Mouse (Mus musculus): ENCODE data around the gene Stk26. TPM values are rescaled to one million over a fixed set of nuclear protein-coding genes. Genes with fewer than 3 reads are reported as not detected.

Gene Stk26
- total RNA-seq (2014; rRNA removed), result 0.44 and 1.2 TPM in 2 replicates
- polyA plus RNA-seq (2015; fragmentation: Nextera tagmentation; extraction: Ambion mirVana), result 0.52 and 1.1 TPM in 2 replicates

DNA sequence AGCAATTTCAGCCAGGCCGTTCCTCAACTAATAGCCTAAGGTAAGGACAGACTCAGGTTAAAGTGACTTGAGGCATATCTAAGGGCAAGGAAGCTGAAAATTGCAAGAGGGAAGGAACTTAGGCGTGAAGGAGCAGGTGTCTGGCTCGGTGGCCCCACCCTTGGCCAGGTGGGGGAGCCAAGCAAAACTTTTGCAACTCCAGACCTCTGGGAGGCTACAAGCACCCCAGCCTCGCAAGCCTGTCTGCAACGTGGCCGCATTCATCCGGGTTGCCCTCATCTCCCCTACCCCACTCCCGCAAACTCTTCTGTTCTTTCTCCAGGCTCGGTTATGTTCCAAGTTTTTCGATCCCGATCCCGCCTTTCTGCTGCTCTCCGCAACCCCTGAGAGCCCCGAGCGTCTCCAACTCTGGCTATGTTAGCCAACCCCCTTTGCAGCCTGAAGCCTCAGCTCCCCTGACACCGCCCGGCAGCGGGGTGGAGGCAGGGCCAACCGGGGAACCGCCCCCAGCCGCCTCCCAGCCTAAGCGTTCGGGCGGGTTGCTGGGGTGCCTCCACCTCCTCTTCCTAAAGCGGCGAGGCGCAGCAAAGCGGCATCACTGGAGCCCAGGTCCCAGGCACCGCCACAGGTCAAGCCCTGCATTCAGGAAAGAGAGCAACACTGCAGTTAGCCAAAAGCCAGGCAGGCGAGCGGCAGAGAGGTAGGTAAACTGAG is at the start of gene Stk26:
Stk26 (plus strand) TSS at position 201 of the 714 bp plus-strand sequence.
- ATAC-seq (ENCODE audit: low FRiP score), result 0 out of 2 replicates have a peak, but pooled peaks have one; percentile 38
- no peaks in the 10 kb centered on the region; the same call in 1 of the 2 replicates for H3K27me3 ChIP-seq (ENCODE audit: insufficient read depth, low read length)
- no peaks in the 10 kb centered on the region for H3K9me3 ChIP-seq (ENCODE audit: low read length)
- H3K36me3 ChIP-seq (ENCODE audit: insufficient read depth, low read length), result no peaks in the 10 kb centered on the region
- TF ChIP-seq CTCF (IDR thresholded peaks at IDR 0.05), result no peak
- peak within 1 kb of the TSS; percentile 84 for H3K4me2 ChIP-seq (ENCODE audit: low read depth, low read length, poor library complexity, severe bottlenecking)
- H3K27ac ChIP-seq (ENCODE audit: low read depth, low read length), result no peak within 1 kb of the TSS
- WGBS, result 28% methylated on average over 29 of the region's 31 CpGs
- no peak for DNase-seq (ENCODE audit: low spot score)
- H3K4me3 ChIP-seq (ENCODE audit: low read depth, low read length), result peak within 1 kb of the TSS; percentile 43
- no peak within 1 kb of the TSS for H3K9ac ChIP-seq (replicated peaks; ENCODE audit: low read length, poor library complexity, severe bottlenecking)
- no peaks in the 10 kb centered on the region for H3K4me1 ChIP-seq (ENCODE audit: insufficient read depth, low read length)

DNA sequence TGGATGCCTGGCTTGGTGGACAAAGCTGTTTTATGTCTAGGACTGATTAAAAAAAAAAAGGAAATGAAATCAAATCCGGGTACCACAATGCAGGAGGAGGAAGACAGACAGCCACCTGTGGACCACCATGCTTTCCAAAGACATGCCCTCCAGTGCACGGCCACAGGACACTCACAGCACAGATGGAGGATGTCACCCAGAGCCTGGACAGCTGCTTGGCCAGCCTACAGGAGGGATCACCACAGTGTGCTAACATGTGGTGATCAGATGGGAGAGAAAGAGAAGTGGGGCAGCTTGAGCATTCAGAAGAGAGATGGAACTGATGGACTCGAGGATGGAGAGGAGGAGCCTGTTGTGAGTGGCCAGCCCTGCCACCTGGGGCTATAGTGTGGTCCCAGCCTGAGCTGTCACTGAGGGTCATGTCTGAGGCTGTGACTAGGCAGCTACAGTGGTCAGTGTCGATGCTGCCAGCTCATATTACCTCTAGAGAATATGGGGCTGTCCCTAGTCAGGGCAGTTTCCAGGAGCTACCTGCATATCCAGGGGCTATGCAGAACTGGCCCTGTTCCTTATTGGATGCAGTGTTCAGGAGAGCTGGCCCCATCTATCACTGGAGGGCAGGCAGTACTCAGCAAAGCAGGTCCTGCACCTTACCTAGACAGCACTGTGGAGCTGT is 47.7 kb upstream of the Stk26 start:
- Histone ChIP-seq H3K4me1 (ENCODE audit: insufficient read depth, low read length) (no peaks in the 10 kb centered on the region), H3K9me3 (ENCODE audit: low read length) (no peaks in the 10 kb centered on the region), H3K4me2 (ENCODE audit: low read depth, low read length, poor library complexity, severe bottlenecking) (no peak overlapping the region), H3K27ac (ENCODE audit: low read depth, low read length) (no peak overlapping the region), H3K36me3 (ENCODE audit: insufficient read depth, low read length) (no peaks in the 10 kb centered on the region), H3K4me3 (ENCODE audit: low read depth, low read length) (no peak overlapping the region), H3K9ac (replicated peaks; ENCODE audit: low read length, poor library complexity, severe bottlenecking) (no peak overlapping the region), H3K27me3 (ENCODE audit: insufficient read depth, low read length) (peaks cover 9% of the 10 kb centered on the region; the same call in 1 of the 2 replicates)
- 55% methylated on average over 4 of the region's 4 CpGs for WGBS
- TF ChIP-seq CTCF (IDR thresholded peaks at IDR 0.05), result no peak
- no peak for DNase-seq (ENCODE audit: low spot score)
- ATAC-seq (ENCODE audit: low FRiP score), result no peak

DNA sequence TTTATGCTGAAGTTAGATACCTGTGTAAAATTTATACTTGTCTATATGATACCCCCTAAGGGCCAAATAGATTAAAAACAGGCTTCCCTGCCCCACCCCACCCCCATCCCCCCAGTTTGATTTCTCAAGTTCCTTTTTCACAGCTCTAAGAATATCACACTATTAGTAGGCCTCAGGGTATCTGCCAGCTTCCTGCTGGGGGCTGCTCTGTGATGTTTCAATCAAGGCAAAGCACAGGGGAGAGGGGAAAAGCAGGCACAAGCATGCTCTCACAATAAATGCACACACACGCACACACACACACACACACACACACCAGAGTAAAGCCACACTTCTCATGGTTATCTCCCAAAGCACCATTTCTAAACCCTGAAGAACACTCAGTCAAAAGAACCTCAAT is 43.0 kb upstream of the Stk26 start:
- H3K9ac ChIP-seq (replicated peaks; ENCODE audit: low read length, poor library complexity, severe bottlenecking), result no peak overlapping the region
- TF ChIP-seq CTCF (IDR thresholded peaks at IDR 0.05), result no peak
- DNase-seq (ENCODE audit: low spot score), result peak; percentile 5
- no peaks in the 10 kb centered on the region for H3K9me3 ChIP-seq (ENCODE audit: low read length)
- H3K4me1 ChIP-seq (ENCODE audit: insufficient read depth, low read length), result no peaks in the 10 kb centered on the region
- ATAC-seq (ENCODE audit: low FRiP score), result no peak; the same call in 1 of the 2 replicates
- H3K4me2 ChIP-seq (ENCODE audit: low read depth, low read length, poor library complexity, severe bottlenecking), result no peak overlapping the region
- no peak overlapping the region for H3K4me3 ChIP-seq (ENCODE audit: low read depth, low read length)
- H3K27ac ChIP-seq (ENCODE audit: low read depth, low read length), result no peak overlapping the region
- H3K27me3 ChIP-seq (ENCODE audit: insufficient read depth, low read length), result peaks cover 12% of the 10 kb centered on the region
- WGBS, result 44% methylated on average over 1 of the region's 1 CpGs
- no peaks in the 10 kb centered on the region for H3K36me3 ChIP-seq (ENCODE audit: insufficient read depth, low read length)

DNA sequence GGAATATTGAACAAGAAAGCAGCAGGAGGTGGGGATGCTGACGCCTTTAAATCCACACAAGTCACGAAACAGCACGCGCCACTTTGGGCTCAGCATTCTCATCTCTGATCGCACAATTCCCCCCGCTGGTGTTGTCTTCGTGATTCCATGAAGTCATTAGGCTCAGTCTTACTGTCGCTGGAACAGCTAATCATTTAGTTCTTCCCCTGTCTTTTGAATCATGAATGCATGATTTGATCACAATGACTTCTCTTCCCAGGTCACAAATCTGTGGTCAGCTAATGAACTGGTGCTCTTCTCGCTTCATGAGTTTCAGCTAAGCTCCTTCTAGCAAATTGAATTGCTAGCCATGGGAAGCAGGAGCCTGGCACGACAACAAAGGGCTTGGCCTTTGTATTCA is 42.3 kb upstream of the Stk26 start:
- no peak overlapping the region for H3K9ac ChIP-seq (replicated peaks; ENCODE audit: low read length, poor library complexity, severe bottlenecking)
- no peak for ATAC-seq (ENCODE audit: low FRiP score)
- H3K9me3 ChIP-seq (ENCODE audit: low read length), result no peaks in the 10 kb centered on the region
- no peak overlapping the region for H3K27ac ChIP-seq (ENCODE audit: low read depth, low read length)
- H3K4me2 ChIP-seq (ENCODE audit: low read depth, low read length, poor library complexity, severe bottlenecking), result no peak overlapping the region
- H3K27me3 ChIP-seq (ENCODE audit: insufficient read depth, low read length), result peaks cover 11% of the 10 kb centered on the region
- TF ChIP-seq CTCF (IDR thresholded peaks at IDR 0.05), result no peak
- H3K4me3 ChIP-seq (ENCODE audit: low read depth, low read length), result no peak overlapping the region
- no peaks in the 10 kb centered on the region for H3K36me3 ChIP-seq (ENCODE audit: insufficient read depth, low read length)
- no peaks in the 10 kb centered on the region for H3K4me1 ChIP-seq (ENCODE audit: insufficient read depth, low read length)
- DNase-seq (ENCODE audit: low spot score), result peak; percentile 25
- WGBS, result 43% methylated on average over 10 of the region's 10 CpGs

DNA sequence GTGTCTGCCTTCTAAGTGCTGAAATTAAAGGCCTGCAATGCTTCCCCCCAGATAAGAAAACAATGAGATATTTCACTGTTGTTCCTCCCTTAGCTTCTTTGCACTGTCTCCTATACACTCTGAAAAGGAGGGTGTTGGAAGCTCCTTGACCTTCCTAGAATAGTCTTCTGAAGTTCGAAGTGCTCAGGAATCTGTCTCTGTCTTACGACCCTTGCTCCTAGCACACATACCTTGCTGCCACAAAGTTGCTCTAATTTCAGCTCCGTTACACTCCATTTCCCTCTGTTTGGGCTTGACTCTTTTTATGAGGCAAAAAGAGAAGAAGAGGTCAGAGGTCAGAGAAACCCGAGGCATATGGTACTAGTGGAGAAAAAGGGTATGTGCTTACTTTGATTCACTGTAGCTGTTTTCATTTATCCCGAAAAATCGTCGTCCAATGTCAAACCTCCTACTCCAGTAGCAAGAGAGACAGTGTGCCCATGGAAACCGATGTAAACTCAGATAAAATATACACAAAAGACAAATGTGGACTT is 41.1 kb upstream of the Stk26 start:
- no peak for TF ChIP-seq CTCF (IDR thresholded peaks at IDR 0.05)
- Histone ChIP-seq H3K27me3 (ENCODE audit: insufficient read depth, low read length) (peaks cover 3% of the 10 kb centered on the region; the same call in 1 of the 2 replicates), H3K27ac (ENCODE audit: low read depth, low read length) (no peak overlapping the region), H3K4me2 (ENCODE audit: low read depth, low read length, poor library complexity, severe bottlenecking) (no peak overlapping the region), H3K9me3 (ENCODE audit: low read length) (no peaks in the 10 kb centered on the region), H3K4me1 (ENCODE audit: insufficient read depth, low read length) (no peaks in the 10 kb centered on the region), H3K36me3 (ENCODE audit: insufficient read depth, low read length) (no peaks in the 10 kb centered on the region), H3K4me3 (ENCODE audit: low read depth, low read length) (no peak overlapping the region), H3K9ac (replicated peaks; ENCODE audit: low read length, poor library complexity, severe bottlenecking) (no peak overlapping the region)
- DNase-seq (ENCODE audit: low spot score) (no peak), ATAC-seq (ENCODE audit: low FRiP score) (no peak)
- WGBS, result 60% methylated on average over 8 of the region's 8 CpGs

DNA sequence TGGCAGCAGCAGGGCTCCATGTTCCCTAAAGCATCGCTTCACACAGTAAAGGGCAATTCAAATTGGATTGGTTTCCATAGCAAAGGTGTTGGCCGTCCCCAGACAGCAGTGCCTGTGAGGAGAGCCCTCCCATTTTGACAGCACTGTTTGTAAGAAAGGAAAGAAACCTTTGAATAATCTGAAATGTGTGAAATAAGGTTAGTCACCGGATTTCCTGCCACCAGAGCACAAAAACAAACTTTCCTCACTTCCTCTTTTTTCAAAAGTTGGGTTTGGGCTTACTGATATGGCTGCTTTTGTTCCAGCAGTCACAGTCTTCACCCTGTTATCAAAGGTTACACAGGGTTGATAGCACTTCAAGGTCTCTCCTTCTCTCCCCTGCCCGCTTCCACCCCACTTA is 35.2 kb upstream of the Stk26 start:
- peaks cover 3% of the 10 kb centered on the region; the same call in 1 of the 2 replicates for H3K27me3 ChIP-seq (ENCODE audit: insufficient read depth, low read length)
- DNase-seq (ENCODE audit: low spot score) (no peak), ATAC-seq (ENCODE audit: low FRiP score) (no peak; the same call in 1 of the 2 replicates)
- H3K27ac ChIP-seq (ENCODE audit: low read depth, low read length), result no peak overlapping the region
- WGBS, result 35% methylated on average over 4 of the region's 4 CpGs
- H3K36me3 ChIP-seq (ENCODE audit: insufficient read depth, low read length), result no peaks in the 10 kb centered on the region
- no peak for TF ChIP-seq CTCF (IDR thresholded peaks at IDR 0.05)
- H3K4me2 ChIP-seq (ENCODE audit: low read depth, low read length, poor library complexity, severe bottlenecking), result no peak overlapping the region
- H3K9me3 ChIP-seq (ENCODE audit: low read length), result no peaks in the 10 kb centered on the region
- no peaks in the 10 kb centered on the region for H3K4me1 ChIP-seq (ENCODE audit: insufficient read depth, low read length)
- no peak overlapping the region for H3K4me3 ChIP-seq (ENCODE audit: low read depth, low read length)
- no peak overlapping the region for H3K9ac ChIP-seq (replicated peaks; ENCODE audit: low read length, poor library complexity, severe bottlenecking)

Data from midbrain, postnatal 0 days (tissue).